Mouse (Mus musculus): ENCODE results near the gene Zfp507. TPM values are rescaled to one million over a fixed set of nuclear protein-coding genes. Genes with fewer than 3 reads are reported as not detected.

Zfp507 gene
- 3.3 and 5.2 TPM in 2 replicates for polyA plus RNA-seq (2015; fragmentation: Nextera tagmentation; extraction: Ambion mirVana)

GRCm38 (mm10) chr7:35802906-35803595 is at the start of gene Zfp507:
Gene Zfp507, minus strand, starts transcription at chr7:35803003.
- H3K4me2 ChIP-seq (ENCODE audit: low read depth, low read length), result peak within 1 kb of the TSS; percentile 94
- H3K4me1 ChIP-seq (ENCODE audit: control insufficient read depth, low read depth, low read length), result peaks cover 5% of the 10 kb centered on the region
- peak within 1 kb of the TSS; percentile 86 for H3K4me3 ChIP-seq (ENCODE audit: low read depth, low read length)
- peak within 1 kb of the TSS; percentile 89 for H3K9ac ChIP-seq (ENCODE audit: low read depth, low read length)
- ATAC-seq (ENCODE audit: low read depth), result peak; percentile 92
- H3K36me3 ChIP-seq (ENCODE audit: control insufficient read depth, insufficient read depth), result peaks cover 9% of the 10 kb centered on the region
- H3K27ac ChIP-seq (ENCODE audit: low read length), result peak within 1 kb of the TSS; percentile 81
- no peaks in the 10 kb centered on the region for H3K9me3 ChIP-seq (replicated peaks; ENCODE audit: control insufficient read depth, low read length)
- H3K27me3 ChIP-seq (ENCODE audit: control insufficient read depth, insufficient read depth, low read depth, low read length), result no peaks in the 10 kb centered on the region
- WGBS (ENCODE audit: insufficient replicate concordance), result 17% methylated on average over 24 of the region's 26 CpGs

- Histone ChIP-seq H3K9me3 (replicated peaks; ENCODE audit: control insufficient read depth, low read length) (no peaks in the 10 kb centered on the region), H3K4me1 (ENCODE audit: control insufficient read depth, low read depth, low read length) (no peaks in the 10 kb centered on the region), H3K4me2 (ENCODE audit: low read depth, low read length) (no peak overlapping the region), H3K4me3 (ENCODE audit: low read depth, low read length) (no peak overlapping the region), H3K36me3 (ENCODE audit: control insufficient read depth, insufficient read depth) (no peaks in the 10 kb centered on the region), H3K27me3 (ENCODE audit: control insufficient read depth, insufficient read depth, low read depth, low read length) (no peaks in the 10 kb centered on the region), H3K9ac (ENCODE audit: low read depth, low read length) (no peak overlapping the region), H3K27ac (ENCODE audit: low read length) (no peak overlapping the region)
- no peak for ATAC-seq (ENCODE audit: low read depth)
- WGBS (ENCODE audit: insufficient replicate concordance), result 54% methylated on average over 5 of the region's 5 CpGs
Observed at GRCm38 (mm10) chr7:35850426-35850825, 47.6 kb upstream of the Zfp507 start.

GRCm38 (mm10) chr7:35848526-35848925 is 45.7 kb upstream of the Zfp507 start:
- no peaks in the 10 kb centered on the region for H3K4me1 ChIP-seq (ENCODE audit: control insufficient read depth, low read depth, low read length)
- H3K27me3 ChIP-seq (ENCODE audit: control insufficient read depth, insufficient read depth, low read depth, low read length), result no peaks in the 10 kb centered on the region
- H3K4me3 ChIP-seq (ENCODE audit: low read depth, low read length), result no peak overlapping the region
- H3K27ac ChIP-seq (ENCODE audit: low read length), result no peak overlapping the region
- H3K9me3 ChIP-seq (replicated peaks; ENCODE audit: control insufficient read depth, low read length), result no peaks in the 10 kb centered on the region
- 41% methylated on average over 14 of the region's 14 CpGs for WGBS (ENCODE audit: insufficient replicate concordance)
- no peak for ATAC-seq (ENCODE audit: low read depth)
- no peak overlapping the region for H3K4me2 ChIP-seq (ENCODE audit: low read depth, low read length)
- no peak overlapping the region for H3K9ac ChIP-seq (ENCODE audit: low read depth, low read length)
- H3K36me3 ChIP-seq (ENCODE audit: control insufficient read depth, insufficient read depth), result no peaks in the 10 kb centered on the region

GRCm38 (mm10) chr7:35840504-35840903 is 37.7 kb upstream of the Zfp507 start:
- 20% methylated on average over 4 of the region's 4 CpGs for WGBS (ENCODE audit: insufficient replicate concordance)
- no peak for ATAC-seq (ENCODE audit: low read depth)
- Histone ChIP-seq H3K36me3 (ENCODE audit: control insufficient read depth, insufficient read depth) (no peaks in the 10 kb centered on the region), H3K27me3 (ENCODE audit: control insufficient read depth, insufficient read depth, low read depth, low read length) (no peaks in the 10 kb centered on the region), H3K4me2 (ENCODE audit: low read depth, low read length) (no peak overlapping the region), H3K4me1 (ENCODE audit: control insufficient read depth, low read depth, low read length) (no peaks in the 10 kb centered on the region), H3K9ac (ENCODE audit: low read depth, low read length) (no peak overlapping the region), H3K4me3 (ENCODE audit: low read depth, low read length) (no peak overlapping the region), H3K27ac (ENCODE audit: low read length) (no peak overlapping the region), H3K9me3 (replicated peaks; ENCODE audit: control insufficient read depth, low read length) (no peaks in the 10 kb centered on the region)

- H3K9ac ChIP-seq (ENCODE audit: low read depth, low read length), result no peak overlapping the region
- H3K36me3 ChIP-seq (ENCODE audit: control insufficient read depth, insufficient read depth), result no peaks in the 10 kb centered on the region
- no peak overlapping the region for H3K4me2 ChIP-seq (ENCODE audit: low read depth, low read length)
- H3K9me3 ChIP-seq (replicated peaks; ENCODE audit: control insufficient read depth, low read length), result no peaks in the 10 kb centered on the region
- no peak overlapping the region for H3K4me3 ChIP-seq (ENCODE audit: low read depth, low read length)
- ATAC-seq (ENCODE audit: low read depth), result peak; percentile 90
- 51% methylated on average over 19 of the region's 19 CpGs for WGBS (ENCODE audit: insufficient replicate concordance)
- H3K4me1 ChIP-seq (ENCODE audit: control insufficient read depth, low read depth, low read length), result no peaks in the 10 kb centered on the region
- no peaks in the 10 kb centered on the region for H3K27me3 ChIP-seq (ENCODE audit: control insufficient read depth, insufficient read depth, low read depth, low read length)
- peak overlapping the region; percentile 78 for H3K27ac ChIP-seq (ENCODE audit: low read length)
Observed at GRCm38 (mm10) chr7:35836851-35837250, 34.0 kb upstream of the Zfp507 start.

GRCm38 (mm10) chr7:35836415-35836814 is 33.6 kb upstream of the Zfp507 start:
- H3K9ac ChIP-seq (ENCODE audit: low read depth, low read length), result no peak overlapping the region

GRCm38 (mm10) chr7:35830119-35830518 is 27.3 kb upstream of the Zfp507 start:
- no peak for ATAC-seq (ENCODE audit: low read depth)
- Histone ChIP-seq H3K4me1 (ENCODE audit: control insufficient read depth, low read depth, low read length) (no peaks in the 10 kb centered on the region), H3K27me3 (ENCODE audit: control insufficient read depth, insufficient read depth, low read depth, low read length) (no peaks in the 10 kb centered on the region), H3K9me3 (replicated peaks; ENCODE audit: control insufficient read depth, low read length) (no peaks in the 10 kb centered on the region), H3K36me3 (ENCODE audit: control insufficient read depth, insufficient read depth) (no peaks in the 10 kb centered on the region), H3K27ac (ENCODE audit: low read length) (no peak overlapping the region), H3K4me3 (ENCODE audit: low read depth, low read length) (no peak overlapping the region), H3K4me2 (ENCODE audit: low read depth, low read length) (no peak overlapping the region), H3K9ac (ENCODE audit: low read depth, low read length) (no peak overlapping the region)
- 65% methylated on average over 7 of the region's 7 CpGs for WGBS (ENCODE audit: insufficient replicate concordance)

More at GRCm38 (mm10) chr7:35836415-35836814, 33.6 kb upstream of the Zfp507 start:
- H3K4me3 ChIP-seq (ENCODE audit: low read depth, low read length), result no peak overlapping the region
- no peaks in the 10 kb centered on the region for H3K27me3 ChIP-seq (ENCODE audit: control insufficient read depth, insufficient read depth, low read depth, low read length)
- 45% methylated on average over 3 of the region's 3 CpGs for WGBS (ENCODE audit: insufficient replicate concordance)
- no peak overlapping the region for H3K4me2 ChIP-seq (ENCODE audit: low read depth, low read length)
- peak overlapping the region; percentile 78 for H3K27ac ChIP-seq (ENCODE audit: low read length)
- peak; percentile 73 for ATAC-seq (ENCODE audit: low read depth)
- no peaks in the 10 kb centered on the region for H3K36me3 ChIP-seq (ENCODE audit: control insufficient read depth, insufficient read depth)
- no peaks in the 10 kb centered on the region for H3K9me3 ChIP-seq (replicated peaks; ENCODE audit: control insufficient read depth, low read length)
- H3K4me1 ChIP-seq (ENCODE audit: control insufficient read depth, low read depth, low read length), result no peaks in the 10 kb centered on the region

GRCm38 (mm10) chr7:35823906-35824305 is 21.1 kb upstream of the Zfp507 start:
- no peak overlapping the region for H3K27ac ChIP-seq (ENCODE audit: low read length)
- no peaks in the 10 kb centered on the region for H3K9me3 ChIP-seq (replicated peaks; ENCODE audit: control insufficient read depth, low read length)
- ATAC-seq (ENCODE audit: low read depth), result no peak
- 63% methylated on average over 12 of the region's 12 CpGs for WGBS (ENCODE audit: insufficient replicate concordance)
- no peak overlapping the region for H3K9ac ChIP-seq (ENCODE audit: low read depth, low read length)
- no peaks in the 10 kb centered on the region for H3K27me3 ChIP-seq (ENCODE audit: control insufficient read depth, insufficient read depth, low read depth, low read length)
- H3K4me3 ChIP-seq (ENCODE audit: low read depth, low read length), result no peak overlapping the region
- no peaks in the 10 kb centered on the region for H3K36me3 ChIP-seq (ENCODE audit: control insufficient read depth, insufficient read depth)
- H3K4me1 ChIP-seq (ENCODE audit: control insufficient read depth, low read depth, low read length), result no peaks in the 10 kb centered on the region
- no peak overlapping the region for H3K4me2 ChIP-seq (ENCODE audit: low read depth, low read length)

- Histone ChIP-seq H3K4me2 (ENCODE audit: low read depth, low read length) (no peak overlapping the region), H3K4me1 (ENCODE audit: control insufficient read depth, low read depth, low read length) (no peaks in the 10 kb centered on the region), H3K36me3 (ENCODE audit: control insufficient read depth, insufficient read depth) (no peaks in the 10 kb centered on the region), H3K27ac (ENCODE audit: low read length) (no peak overlapping the region), H3K27me3 (ENCODE audit: control insufficient read depth, insufficient read depth, low read depth, low read length) (no peaks in the 10 kb centered on the region), H3K9me3 (replicated peaks; ENCODE audit: control insufficient read depth, low read length) (no peaks in the 10 kb centered on the region), H3K4me3 (ENCODE audit: low read depth, low read length) (no peak overlapping the region), H3K9ac (ENCODE audit: low read depth, low read length) (no peak overlapping the region)
- no peak for ATAC-seq (ENCODE audit: low read depth)
- WGBS (ENCODE audit: insufficient replicate concordance), result 60% methylated on average over 17 of the region's 17 CpGs
Observed at GRCm38 (mm10) chr7:35822320-35822719, 19.5 kb upstream of the Zfp507 start.

Data from liver, embryonic 16.5 days (tissue).